Mouse (Mus musculus): ENCODE results near the gene Sag. TPM values are rescaled to one million over a fixed set of nuclear protein-coding genes. Genes with fewer than 3 reads are reported as not detected.
A peak's percentile ranks its signal among the peaks of the same experiment; 100 is the strongest.

Sag gene
- polyA plus RNA-seq, 1 experiment, result 0.80 TPM

DNA sequence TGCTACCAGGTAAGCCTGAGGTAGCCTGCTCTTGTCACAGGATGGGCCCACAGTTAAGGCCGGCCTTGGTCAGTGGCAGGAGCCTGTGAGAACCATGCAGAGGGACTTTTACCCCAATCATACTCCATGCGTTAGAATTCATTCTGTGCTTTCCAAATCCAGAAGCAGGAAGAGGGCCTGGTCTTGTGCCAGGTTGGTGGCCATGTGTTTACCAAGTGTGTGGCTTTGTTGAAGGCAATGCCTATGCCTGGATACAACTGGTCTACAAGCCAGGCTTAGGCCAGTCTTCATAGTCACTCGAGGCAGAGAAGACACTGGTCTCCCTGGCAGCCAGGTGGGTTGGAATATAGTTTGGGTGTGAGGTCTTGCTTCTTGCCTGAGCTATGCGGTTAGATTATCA is 88.2 kb downstream of the Sag start:
- H3K27ac ChIP-seq (ENCODE audit: insufficient read depth, low read length), result no peak overlapping the region
- peaks cover 12% of the 10 kb centered on the region; the same call in 1 of the 2 replicates for H3K4me1 ChIP-seq (ENCODE audit: control insufficient read depth, insufficient read depth, low read length)
- TF ChIP-seq CTCF (IDR thresholded peaks at IDR 0.05; ENCODE audit: borderline replicate concordance, insufficient read depth, low read depth, low read length) (no peak), POLR2A (IDR thresholded peaks at IDR 0.05; ENCODE audit: borderline replicate concordance, insufficient read depth, low read length) (no peak)
- WGBS, result 33% methylated on average over 4 of the region's 4 CpGs
- H3K4me3 ChIP-seq (replicated peaks; ENCODE audit: insufficient read depth, low read depth, low read length), result no peak overlapping the region
- peak; percentile 61 to 62 for DNase-seq
- H3K27me3 ChIP-seq (ENCODE audit: control insufficient read depth, insufficient read depth, low read length), result no peaks in the 10 kb centered on the region

DNA sequence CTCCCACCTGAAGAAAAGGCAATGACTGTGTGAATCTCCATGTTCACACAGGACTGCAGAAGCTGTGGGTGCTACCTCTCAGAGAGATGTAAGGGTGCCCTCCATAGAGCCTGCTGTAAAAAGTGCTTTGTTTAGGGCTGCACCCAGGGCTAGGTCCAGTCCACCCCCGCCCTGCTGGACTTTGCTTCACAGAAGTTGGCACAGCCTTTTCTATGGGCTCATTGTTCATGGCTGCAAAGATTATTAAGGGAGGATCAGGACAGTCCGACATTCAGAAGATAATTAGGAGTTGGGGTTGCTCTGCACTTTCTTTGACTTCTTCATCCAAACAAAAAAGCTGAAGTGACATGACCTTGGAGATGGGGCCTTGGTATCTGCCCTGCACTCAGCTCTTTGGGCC is 89.0 kb downstream of the Sag start:
- H3K27me3 ChIP-seq (ENCODE audit: control insufficient read depth, insufficient read depth, low read length), result no peaks in the 10 kb centered on the region
- H3K4me3 ChIP-seq (replicated peaks; ENCODE audit: insufficient read depth, low read depth, low read length), result no peak overlapping the region
- H3K4me1 ChIP-seq (ENCODE audit: control insufficient read depth, insufficient read depth, low read length), result peaks cover 12% of the 10 kb centered on the region; the same call in 1 of the 2 replicates
- no peak for TF ChIP-seq POLR2A (IDR thresholded peaks at IDR 0.05; ENCODE audit: borderline replicate concordance, insufficient read depth, low read length)
- TF ChIP-seq CTCF (IDR thresholded peaks at IDR 0.05; ENCODE audit: borderline replicate concordance, insufficient read depth, low read depth, low read length), result no peak
- WGBS, result 55% methylated on average over 2 of the region's 2 CpGs
- no peak overlapping the region for H3K27ac ChIP-seq (ENCODE audit: insufficient read depth, low read length)
- no peak for DNase-seq

DNA sequence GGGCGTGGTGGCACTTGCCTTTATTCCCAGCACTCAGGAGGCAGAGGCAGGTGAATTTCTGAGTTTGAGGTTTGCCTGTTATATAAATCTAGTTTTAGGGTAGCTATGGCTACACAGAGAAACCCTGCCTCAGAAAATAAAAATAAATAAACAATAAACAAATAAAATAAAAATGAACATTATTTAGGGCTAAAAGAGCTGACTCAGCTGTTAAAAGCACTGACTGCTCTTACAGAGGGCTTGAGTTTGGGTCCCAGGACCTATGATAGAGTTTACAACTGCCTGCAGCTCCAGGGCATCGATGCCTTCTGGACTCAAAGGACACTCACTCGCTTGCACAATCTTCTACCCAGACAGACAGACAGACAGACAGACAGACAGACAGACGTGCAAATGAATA is 89.9 kb downstream of the Sag start:
- no peak overlapping the region for H3K4me3 ChIP-seq (replicated peaks; ENCODE audit: insufficient read depth, low read depth, low read length)
- TF ChIP-seq POLR2A (IDR thresholded peaks at IDR 0.05; ENCODE audit: borderline replicate concordance, insufficient read depth, low read length), result no peak
- TF ChIP-seq CTCF (IDR thresholded peaks at IDR 0.05; ENCODE audit: borderline replicate concordance, insufficient read depth, low read depth, low read length), result no peak
- DNase-seq, result no peak
- 92% methylated on average over 4 of the region's 4 CpGs for WGBS
- H3K4me1 ChIP-seq (ENCODE audit: control insufficient read depth, insufficient read depth, low read length), result peaks cover 15% of the 10 kb centered on the region; the same call in 1 of the 2 replicates
- no peak overlapping the region for H3K27ac ChIP-seq (ENCODE audit: insufficient read depth, low read length)
- H3K27me3 ChIP-seq (ENCODE audit: control insufficient read depth, insufficient read depth, low read length), result no peaks in the 10 kb centered on the region

Other genes with a start within 250 kb of the Sag start
- 21.8 and 25.5 TPM in 2 replicates for gene Ngef, start 229.8 kb upstream of the Sag start, polyA plus RNA-seq (2012; rRNA removed)
- gene Inpp5d, start 183.4 kb upstream of the Sag start, polyA plus RNA-seq (2012; rRNA removed), result 4.7 and 5.6 TPM in 2 replicates
- gene Atg16l1, start 47.8 kb upstream of the Sag start, polyA plus RNA-seq (2012; rRNA removed), result 65.6 and 66.4 TPM in 2 replicates
- gene Dgkd, start 49.6 kb downstream of the Sag start, polyA plus RNA-seq (2012; rRNA removed), result 109 and 126 TPM in 2 replicates
- gene Usp40, start 204.9 kb downstream of the Sag start, polyA plus RNA-seq (2012; rRNA removed), result 18.8 and 19.7 TPM in 2 replicates

Data from cerebellum, adult 2 months (tissue).